Mouse (Mus musculus) heart, postnatal 0 days (tissue): ENCODE results near the gene Selenon.

ENCODE experiments used
- CTCF ChIP-seq: IDR thresholded peaks from 2 replicates; pipeline ENCODE4 v1.5.1; 2016; ENCODE audit warnings: antibody characterized with exemption, control low read depth, low read depth
- EP300 ChIP-seq: IDR thresholded peaks from 2 replicates; pipeline ENCODE4 v1.6.1; 2016; ENCODE audit warnings: antibody characterized with exemption, low read depth

- TF ChIP-seq CTCF (no peak), EP300 (no peak)
Observed at GRCm38 (mm10) chr4:134497223-134497622, 54.7 kb downstream of the Selenon start.
